Mouse (Mus musculus) thymus, adult 2 months (tissue): ENCODE measurements around the gene Smok3a.

Experiments
- CTCF ChIP-seq: fragments of 200-500 bp; IDR thresholded peaks from 2 replicates; pipeline ENCODE4 v1.5.1; 2012; ENCODE audit warnings: mild to moderate bottlenecking, control low read depth, low read length, moderate library complexity, borderline replicate concordance; ENCODE audit not compliant: control insufficient read depth, poor library complexity, insufficient read depth; ENCODE audit errors: extremely low read depth
- POLR2A ChIP-seq: fragments of 200-500 bp; IDR thresholded peaks from 2 replicates; pipeline ENCODE4 v1.6.1; 2012; ENCODE audit warnings: mild to moderate bottlenecking, low read length, control low read depth, moderate library complexity; ENCODE audit not compliant: control insufficient read depth, poor library complexity, insufficient read depth; ENCODE audit errors: extremely low read depth

- TF ChIP-seq POLR2A = no peak
- TF ChIP-seq CTCF = no peak
These were observed 43.8 kb upstream of the Smok3a start for GRCm38 (mm10) chr5:137977291-137977690.
